Mouse (Mus musculus) heart, embryonic 13.5 days (tissue): ENCODE data around the gene Bach2. TPM values are rescaled to one million over a fixed set of nuclear protein-coding genes. Genes with fewer than 3 reads are reported as not detected.

Experiments used
- ATAC-seq: fragments of 200-750 bp; cut with Nextera tagmentation; 2 replicates; pipeline ENCODE4 v1.8.0; 2017; ENCODE audit warnings: moderate TSS enrichment; ENCODE audit not compliant: insufficient number of reproducible peaks, low FRiP score, low TSS enrichment; ENCODE audit errors: extremely low read depth
- H3K27ac ChIP-seq: fragments of 300-500 bp; sonication (generic); replicated peaks from 2 replicates; pipeline ENCODE4 v1.5.1; 2015; ENCODE audit warnings: moderate library complexity, mild to moderate bottlenecking, inconsistent platforms
- H3K27me3 ChIP-seq: fragments of 300-500 bp; sonication (generic); replicated peaks from 2 replicates; pipeline ENCODE4 v1.6.1; 2015; ENCODE audit warnings: mild to moderate bottlenecking, inconsistent platforms
- H3K36me3 ChIP-seq: fragments of 300-500 bp; sonication (generic); 2 replicates; pipeline ENCODE4 v1.6.1; 2015; ENCODE audit warnings: mild to moderate bottlenecking, inconsistent platforms
- H3K4me1 ChIP-seq: fragments of 300-500 bp; sonication (generic); 2 replicates; pipeline ENCODE4 v1.6.1; 2015; ENCODE audit warnings: inconsistent platforms
- H3K4me2 ChIP-seq: fragments of 300-500 bp; sonication (generic); 2 replicates; pipeline ENCODE4 v1.6.1; 2015; ENCODE audit warnings: inconsistent platforms, mild to moderate bottlenecking, moderate library complexity
- H3K4me3 ChIP-seq: fragments of 300-500 bp; sonication (generic); 2 replicates; pipeline ENCODE4 v1.5.1; 2015; ENCODE audit warnings: moderate library complexity, mild to moderate bottlenecking, inconsistent platforms
- H3K9ac ChIP-seq: fragments of 300-500 bp; sonication (generic); 2 replicates; pipeline ENCODE4 v1.6.1; 2015; ENCODE audit warnings: inconsistent platforms, mild to moderate bottlenecking, moderate library complexity
- H3K9me3 ChIP-seq: fragments of 300-500 bp; sonication (generic); 2 replicates; pipeline ENCODE4 v1.6.1; 2016; ENCODE audit warnings: inconsistent platforms
- WGBS: fragments of 180-500 bp; shearing (Covaris S2); methylation state at CpG from one replicate; pipeline ENCODE4 v1.1.7; 2015; ENCODE audit warnings: mixed read lengths; 5-methylcytosine and 5-hydroxymethylcytosine counted together
- polyA plus RNA-seq: library from polyadenylated mRNA; unstranded; fragments of >200 nt; fragmentation: Nextera tagmentation; extraction: Ambion mirVana; gene quantifications from 2 replicates; pipeline ENCODE4 v1.2.1, GENCODE M21; 2015

Gene Bach2
- polyA plus RNA-seq, 1 experiment from 2014 or later = 7.0 TPM

GRCm38 (mm10) chr4:32209995-32210394 is 28.6 kb upstream of the Bach2 start:
- Histone ChIP-seq H3K9me3 (no peaks in the 10 kb centered on the region), H3K4me2 (no peak overlapping the region), H3K4me1 (peaks cover 39% of the 10 kb centered on the region), H3K27me3 (no peaks in the 10 kb centered on the region), H3K4me3 (no peak overlapping the region), H3K9ac (no peak overlapping the region), H3K36me3 (no peaks in the 10 kb centered on the region), H3K27ac (no peak overlapping the region)
- ATAC-seq = no peak
- 87% methylated on average over 2 of the region's 2 CpGs for WGBS

GRCm38 (mm10) chr4:32210424-32211184 is 28.0 kb upstream of the Bach2 start:
- no peaks in the 10 kb centered on the region for H3K36me3 ChIP-seq
- H3K4me2 ChIP-seq = no peak overlapping the region; the same call in 1 of the 2 replicates
- no peak overlapping the region for H3K4me3 ChIP-seq
- 0 out of 2 replicates have a peak overlapping the region, but pooled peaks have one; percentile 20 for H3K9ac ChIP-seq
- H3K27ac ChIP-seq = no peak overlapping the region
- H3K9me3 ChIP-seq = no peaks in the 10 kb centered on the region
- no peak for ATAC-seq
- WGBS = 57% methylated on average over 9 of the region's 9 CpGs
- no peaks in the 10 kb centered on the region for H3K27me3 ChIP-seq
- peaks cover 35% of the 10 kb centered on the region for H3K4me1 ChIP-seq

GRCm38 (mm10) chr4:32212593-32212992 is 26.0 kb upstream of the Bach2 start:
- H3K4me2 ChIP-seq = no peak overlapping the region
- peak overlapping the region; percentile 42; the same call in 1 of the 2 replicates for H3K27ac ChIP-seq
- H3K27me3 ChIP-seq = no peaks in the 10 kb centered on the region
- no peaks in the 10 kb centered on the region for H3K36me3 ChIP-seq
- no peak for ATAC-seq
- no peaks in the 10 kb centered on the region for H3K9me3 ChIP-seq
- H3K4me3 ChIP-seq = no peak overlapping the region
- peaks cover 31% of the 10 kb centered on the region for H3K4me1 ChIP-seq
- no peak overlapping the region for H3K9ac ChIP-seq

GRCm38 (mm10) chr4:32216466-32216865 is 22.1 kb upstream of the Bach2 start:
- no peak for ATAC-seq
- WGBS = 79% methylated on average over 4 of the region's 4 CpGs

GRCm38 (mm10) chr4:32217016-32217415 is 21.6 kb upstream of the Bach2 start:
- no peak overlapping the region for H3K4me3 ChIP-seq
- peaks cover 17% of the 10 kb centered on the region for H3K4me1 ChIP-seq
- ATAC-seq = no peak
- no peaks in the 10 kb centered on the region for H3K9me3 ChIP-seq
- no peak overlapping the region for H3K4me2 ChIP-seq
- no peaks in the 10 kb centered on the region for H3K27me3 ChIP-seq
- H3K36me3 ChIP-seq = no peaks in the 10 kb centered on the region
- no peak overlapping the region for H3K9ac ChIP-seq
- no peak overlapping the region for H3K27ac ChIP-seq
- 59% methylated on average over 3 of the region's 3 CpGs for WGBS

More at GRCm38 (mm10) chr4:32216466-32216865, 22.1 kb upstream of the Bach2 start:
- Histone ChIP-seq H3K4me1 (peaks cover 22% of the 10 kb centered on the region), H3K4me3 (no peak overlapping the region), H3K4me2 (no peak overlapping the region), H3K9me3 (no peaks in the 10 kb centered on the region), H3K9ac (no peak overlapping the region), H3K27me3 (no peaks in the 10 kb centered on the region), H3K36me3 (no peaks in the 10 kb centered on the region), H3K27ac (no peak overlapping the region)

GRCm38 (mm10) chr4:32217593-32217992 is 21.0 kb upstream of the Bach2 start:
- no peak overlapping the region for H3K4me2 ChIP-seq
- no peak for ATAC-seq
- H3K9me3 ChIP-seq = no peaks in the 10 kb centered on the region
- peaks cover 3% of the 10 kb centered on the region; the same call in 1 of the 2 replicates for H3K27me3 ChIP-seq
- no peak overlapping the region for H3K4me3 ChIP-seq
- no peaks in the 10 kb centered on the region for H3K36me3 ChIP-seq
- H3K9ac ChIP-seq = no peak overlapping the region
- peaks cover 11% of the 10 kb centered on the region for H3K4me1 ChIP-seq
- no peak overlapping the region for H3K27ac ChIP-seq
- WGBS = 88% methylated on average over 12 of the region's 12 CpGs

- H3K4me2 ChIP-seq = no peak overlapping the region
- no peak overlapping the region for H3K9ac ChIP-seq
- no peaks in the 10 kb centered on the region for H3K36me3 ChIP-seq
- no peak overlapping the region for H3K27ac ChIP-seq
- no peak for ATAC-seq
- WGBS = 68% methylated on average over 4 of the region's 4 CpGs
- peaks cover 3% of the 10 kb centered on the region; the same call in 1 of the 2 replicates for H3K27me3 ChIP-seq
- H3K4me3 ChIP-seq = no peak overlapping the region
- no peaks in the 10 kb centered on the region for H3K9me3 ChIP-seq
- peaks cover 6% of the 10 kb centered on the region; the same call in 1 of the 2 replicates for H3K4me1 ChIP-seq
Measured at GRCm38 (mm10) chr4:32218371-32218770, 20.2 kb upstream of the Bach2 start.

- Histone ChIP-seq H3K27me3 (peaks cover 3% of the 10 kb centered on the region; the same call in 1 of the 2 replicates), H3K9me3 (no peaks in the 10 kb centered on the region), H3K9ac (no peak overlapping the region), H3K4me1 (peaks cover 6% of the 10 kb centered on the region; the same call in 1 of the 2 replicates), H3K36me3 (no peaks in the 10 kb centered on the region), H3K4me3 (no peak overlapping the region), H3K4me2 (no peak overlapping the region), H3K27ac (no peak overlapping the region)
- ATAC-seq = no peak
- WGBS = 74% methylated on average over 10 of the region's 10 CpGs
Measured at GRCm38 (mm10) chr4:32219428-32220128, 19.0 kb upstream of the Bach2 start.

- WGBS = 86% methylated on average over 4 of the region's 4 CpGs
- H3K27ac ChIP-seq = no peak overlapping the region
- H3K9me3 ChIP-seq = no peaks in the 10 kb centered on the region
- H3K4me1 ChIP-seq = peaks cover 6% of the 10 kb centered on the region; the same call in 1 of the 2 replicates
- no peaks in the 10 kb centered on the region for H3K36me3 ChIP-seq
- H3K4me2 ChIP-seq = no peak overlapping the region
- H3K9ac ChIP-seq = no peak overlapping the region
- peaks cover 3% of the 10 kb centered on the region; the same call in 1 of the 2 replicates for H3K27me3 ChIP-seq
- ATAC-seq = no peak
- no peak overlapping the region for H3K4me3 ChIP-seq
Measured at GRCm38 (mm10) chr4:32220129-32220491, 18.5 kb upstream of the Bach2 start.

GRCm38 (mm10) chr4:32220961-32221360 is 17.6 kb upstream of the Bach2 start:
- ATAC-seq = no peak
- Histone ChIP-seq H3K4me2 (no peak overlapping the region), H3K36me3 (no peaks in the 10 kb centered on the region), H3K27me3 (peaks cover 3% of the 10 kb centered on the region; the same call in 1 of the 2 replicates), H3K4me1 (peaks cover 6% of the 10 kb centered on the region; the same call in 1 of the 2 replicates), H3K9ac (no peak overlapping the region), H3K27ac (no peak overlapping the region), H3K9me3 (no peaks in the 10 kb centered on the region), H3K4me3 (no peak overlapping the region)
- WGBS = 58% methylated on average over 6 of the region's 6 CpGs

GRCm38 (mm10) chr4:32223563-32223962 is 15.0 kb upstream of the Bach2 start:
- no peaks in the 10 kb centered on the region for H3K36me3 ChIP-seq
- no peak overlapping the region for H3K4me2 ChIP-seq
- no peak overlapping the region for H3K27ac ChIP-seq
- H3K4me3 ChIP-seq = no peak overlapping the region
- no peak for ATAC-seq
- H3K27me3 ChIP-seq = peaks cover 3% of the 10 kb centered on the region; the same call in 1 of the 2 replicates
- H3K4me1 ChIP-seq = peaks cover 13% of the 10 kb centered on the region
- H3K9ac ChIP-seq = no peak overlapping the region
- H3K9me3 ChIP-seq = no peaks in the 10 kb centered on the region
